Mouse (Mus musculus) kidney, adult 2 months (tissue): ENCODE results near the gene Pidd1.

Experiments used
- CTCF ChIP-seq: fragments of 200-500 bp; conservative IDR thresholded peaks from 2 replicates; pipeline ENCODE4 v1.5.1; 2011; ENCODE audit warnings: low read depth, mild to moderate bottlenecking, control low read depth, low read length, moderate library complexity, mixed read lengths; ENCODE audit not compliant: insufficient read depth, insufficient read length
- POLR2A ChIP-seq: fragments of 200-500 bp; IDR thresholded peaks from one replicate; pipeline ENCODE4 v1.6.1; 2011; ENCODE audit warnings: low read depth, low read length, control low read depth

GRCm38 (mm10) chr7:141457986-141458660, 14.3 kb upstream of the Pidd1 start:
- TF ChIP-seq POLR2A = no peak
- peak; percentile 63 for TF ChIP-seq CTCF
